Mouse (Mus musculus): ENCODE results near the gene Homer2. TPM values are rescaled to one million over a fixed set of nuclear protein-coding genes. Genes with fewer than 3 reads are reported as not detected.

Gene Homer2
- polyA plus RNA-seq, 1 experiment: 0.05 TPM

DNA sequence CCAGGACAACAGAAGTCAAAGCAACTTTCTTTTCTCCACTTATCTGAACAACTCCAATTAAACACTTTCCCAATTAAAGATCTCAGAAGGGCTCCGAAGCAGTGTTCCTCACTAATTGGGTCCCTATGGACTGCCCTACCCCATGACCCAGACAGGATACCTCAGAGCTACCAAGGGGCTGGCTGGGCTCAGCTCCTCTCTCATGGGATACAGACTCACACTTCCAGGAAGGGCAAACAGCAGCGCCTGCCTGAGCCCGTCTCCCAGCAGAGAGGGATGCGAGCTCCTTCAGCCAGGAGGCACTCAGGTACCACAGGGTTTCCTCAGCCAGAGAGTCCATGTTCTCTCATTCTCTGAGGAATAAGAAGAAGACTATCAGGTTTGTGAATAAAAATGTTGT lies 9.4 kb downstream of the Homer2 start:
- Histone ChIP-seq H3K79me2 (ENCODE audit: control insufficient read depth, insufficient read depth) (no peaks in the 10 kb centered on the region), H3K4me3 (ENCODE audit: insufficient read depth, poor library complexity, severe bottlenecking) (no peak overlapping the region), H3K36me3 (ENCODE audit: control insufficient read depth, insufficient read depth) (no peaks in the 10 kb centered on the region), H3K27me3 (ENCODE audit: control insufficient read depth, insufficient read depth, insufficient read length) (peaks cover 20% of the 10 kb centered on the region), H3K79me3 (ENCODE audit: low read depth) (no peaks in the 10 kb centered on the region), H3ac (ENCODE audit: control insufficient read depth, insufficient read length, low read depth) (no peak overlapping the region)
- TF ChIP-seq FOSL1 (IDR thresholded peaks at IDR 0.05; ENCODE audit: insufficient read depth, low read length, poor library complexity, severe bottlenecking): no peak
- TF ChIP-seq CTCF (IDR thresholded peaks at IDR 0.05; ENCODE audit: control insufficient read depth, insufficient read depth, insufficient read length): no peak

DNA sequence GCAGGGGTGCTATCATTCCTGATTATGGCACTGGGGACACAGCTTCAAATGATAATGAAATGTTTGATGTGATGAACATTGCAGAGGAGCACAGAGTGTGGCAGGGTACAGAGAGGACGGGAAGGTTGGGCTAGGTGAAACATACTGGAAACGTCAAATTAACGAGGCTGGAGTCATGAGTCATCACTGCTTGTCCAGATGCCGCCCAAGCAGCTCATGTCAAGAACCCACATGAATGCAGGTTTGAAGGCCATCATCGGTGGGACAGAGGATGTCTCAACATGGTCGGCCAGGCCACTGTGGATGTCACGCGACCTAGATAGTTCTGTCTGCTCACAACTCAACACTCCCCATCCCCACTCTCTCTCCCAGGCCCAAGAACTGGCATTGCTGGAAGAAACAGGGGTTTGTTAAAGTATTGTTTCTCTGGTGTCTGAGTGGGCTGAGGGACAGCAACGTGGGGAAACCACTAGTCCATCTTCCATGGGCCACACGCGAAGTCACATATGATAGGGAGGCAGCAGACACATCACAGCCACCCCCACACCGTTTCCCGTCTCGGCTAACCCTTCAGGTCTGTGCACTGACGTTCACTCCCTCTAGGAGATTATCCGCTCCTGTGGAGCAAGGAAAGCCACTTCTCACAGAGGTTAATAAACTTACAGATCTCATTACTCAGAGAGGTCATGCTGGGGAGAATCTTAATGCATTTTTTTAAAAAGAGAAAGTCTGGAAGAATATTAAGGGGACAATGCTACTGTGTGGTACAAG lies 11.4 kb downstream of the Homer2 start:
- no peak overlapping the region for H3K4me3 ChIP-seq (ENCODE audit: insufficient read depth, poor library complexity, severe bottlenecking)
- no peaks in the 10 kb centered on the region for H3K36me3 ChIP-seq (ENCODE audit: control insufficient read depth, insufficient read depth)
- no peak overlapping the region for H3ac ChIP-seq (ENCODE audit: control insufficient read depth, insufficient read length, low read depth)
- peaks cover 10% of the 10 kb centered on the region for H3K27me3 ChIP-seq (ENCODE audit: control insufficient read depth, insufficient read depth, insufficient read length)
- TF ChIP-seq MYOG (IDR thresholded peaks at IDR 0.05; ENCODE audit: control insufficient read depth, extremely low read depth, insufficient read length) (no peak), CEBPB (IDR thresholded peaks at IDR 0.05; ENCODE audit: low read depth) (no peak), USF1 (IDR thresholded peaks at IDR 0.05; ENCODE audit: low read depth) (no peak), MYOD1 (IDR thresholded peaks at IDR 0.05; ENCODE audit: control insufficient read depth, insufficient read length, low read depth) (no peak), FOSL1 (IDR thresholded peaks at IDR 0.05; ENCODE audit: insufficient read depth, low read length, poor library complexity, severe bottlenecking) (no peak), CTCF (IDR thresholded peaks at IDR 0.05; ENCODE audit: control insufficient read depth, insufficient read depth, insufficient read length) (no peak), MAX (IDR thresholded peaks at IDR 0.05) (no peak)
- H3K79me2 ChIP-seq (ENCODE audit: control insufficient read depth, insufficient read depth): no peaks in the 10 kb centered on the region
- H3K79me3 ChIP-seq (ENCODE audit: low read depth): no peaks in the 10 kb centered on the region

DNA sequence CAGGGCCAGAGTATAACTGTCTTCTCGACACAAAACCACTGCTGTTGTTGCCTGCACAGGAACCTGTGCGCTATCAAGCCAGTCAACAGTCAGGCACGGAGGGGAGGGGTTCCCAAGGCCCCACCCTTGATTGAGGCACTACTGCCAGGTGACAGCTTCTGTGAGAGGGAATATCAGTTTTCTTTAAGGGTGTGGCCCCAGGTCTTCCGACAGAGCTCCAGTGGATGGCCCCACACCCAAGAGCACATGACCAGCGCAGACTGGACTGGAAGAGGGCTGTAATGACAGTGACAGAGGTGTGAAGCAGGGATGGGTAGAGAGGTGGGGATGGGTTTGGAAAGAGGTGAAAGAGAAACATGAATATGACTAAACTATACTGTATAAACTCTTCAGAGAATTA lies 16.3 kb downstream of the Homer2 start:
- Histone ChIP-seq H3ac (ENCODE audit: control insufficient read depth, insufficient read length, low read depth) (no peak overlapping the region), H3K36me3 (ENCODE audit: control insufficient read depth, insufficient read depth) (no peaks in the 10 kb centered on the region), H3K79me2 (ENCODE audit: control insufficient read depth, insufficient read depth) (no peaks in the 10 kb centered on the region), H3K79me3 (ENCODE audit: low read depth) (no peaks in the 10 kb centered on the region), H3K27me3 (ENCODE audit: control insufficient read depth, insufficient read depth, insufficient read length) (peaks cover 7% of the 10 kb centered on the region), H3K4me3 (ENCODE audit: insufficient read depth, poor library complexity, severe bottlenecking) (no peak overlapping the region)
- TF ChIP-seq CTCF (IDR thresholded peaks at IDR 0.05; ENCODE audit: control insufficient read depth, insufficient read depth, insufficient read length) (no peak), MYOG (IDR thresholded peaks at IDR 0.05; ENCODE audit: control insufficient read depth, extremely low read depth, insufficient read length) (no peak), CEBPB (IDR thresholded peaks at IDR 0.05; ENCODE audit: low read depth) (no peak), MAX (IDR thresholded peaks at IDR 0.05) (no peak), FOSL1 (IDR thresholded peaks at IDR 0.05; ENCODE audit: insufficient read depth, low read length, poor library complexity, severe bottlenecking) (no peak), MYOD1 (IDR thresholded peaks at IDR 0.05; ENCODE audit: control insufficient read depth, insufficient read length, low read depth) (no peak), USF1 (IDR thresholded peaks at IDR 0.05; ENCODE audit: low read depth) (no peak)

DNA sequence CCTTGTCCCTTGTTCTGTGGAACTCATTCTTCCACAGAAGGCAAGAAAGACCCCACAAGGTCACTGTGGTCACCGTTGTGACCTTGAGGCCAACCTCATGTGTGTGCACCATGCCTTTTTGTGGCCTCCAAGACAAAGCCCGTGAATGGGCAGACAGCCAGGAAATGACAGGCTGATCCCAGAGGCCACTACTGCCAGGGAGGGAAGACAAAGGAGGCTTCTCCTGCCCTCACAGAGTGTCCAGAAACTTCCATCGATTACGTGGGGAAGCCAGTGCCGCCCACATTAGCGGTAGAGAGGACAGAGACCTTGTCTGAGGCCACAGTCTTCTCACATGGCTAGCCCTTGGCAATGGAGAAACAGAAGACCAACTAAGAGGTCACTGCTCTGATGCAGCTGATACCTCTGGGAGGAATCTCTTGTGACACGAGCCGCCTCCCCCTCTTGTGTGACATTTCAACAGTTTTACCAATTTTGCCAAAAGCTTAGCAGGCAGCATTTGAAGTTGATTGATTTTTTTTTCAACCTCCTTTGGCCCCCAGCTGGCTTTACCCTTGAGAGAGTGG lies 18.1 kb downstream of the Homer2 start:
- Histone ChIP-seq H3K79me2 (ENCODE audit: control insufficient read depth, insufficient read depth) (no peaks in the 10 kb centered on the region), H3K79me3 (ENCODE audit: low read depth) (no peaks in the 10 kb centered on the region), H3K4me3 (ENCODE audit: insufficient read depth, poor library complexity, severe bottlenecking) (no peak overlapping the region), H3ac (ENCODE audit: control insufficient read depth, insufficient read length, low read depth) (no peak overlapping the region), H3K36me3 (ENCODE audit: control insufficient read depth, insufficient read depth) (no peaks in the 10 kb centered on the region), H3K27me3 (ENCODE audit: control insufficient read depth, insufficient read depth, insufficient read length) (peaks cover 7% of the 10 kb centered on the region)
- TF ChIP-seq CEBPB (IDR thresholded peaks at IDR 0.05; ENCODE audit: low read depth) (no peak), MYOG (IDR thresholded peaks at IDR 0.05; ENCODE audit: control insufficient read depth, extremely low read depth, insufficient read length) (no peak), MAX (IDR thresholded peaks at IDR 0.05) (no peak), FOSL1 (IDR thresholded peaks at IDR 0.05; ENCODE audit: insufficient read depth, low read length, poor library complexity, severe bottlenecking) (no peak), CTCF (IDR thresholded peaks at IDR 0.05; ENCODE audit: control insufficient read depth, insufficient read depth, insufficient read length) (no peak), MYOD1 (IDR thresholded peaks at IDR 0.05; ENCODE audit: control insufficient read depth, insufficient read length, low read depth) (no peak), USF1 (IDR thresholded peaks at IDR 0.05; ENCODE audit: low read depth) (no peak)

DNA sequence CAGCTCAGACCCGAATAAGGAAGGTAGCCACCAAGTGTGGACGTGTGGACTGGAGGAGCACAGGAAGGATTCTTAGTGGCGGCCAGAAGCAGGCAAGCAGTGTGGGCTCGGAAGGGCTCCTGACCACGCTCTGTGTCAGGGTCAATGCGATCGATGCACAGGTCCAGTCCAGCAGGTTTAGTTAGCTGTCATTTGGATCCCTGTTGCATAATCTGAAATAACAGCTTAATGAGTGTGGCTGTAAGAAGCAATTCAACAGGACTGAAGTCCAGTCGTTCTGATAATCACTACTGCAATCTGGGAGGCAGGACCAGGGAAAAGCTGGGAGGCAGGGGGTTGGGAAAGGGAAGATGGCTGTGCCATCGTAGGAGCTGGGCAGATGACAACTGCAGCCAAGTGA lies 18.9 kb downstream of the Homer2 start:
- Histone ChIP-seq H3K36me3 (ENCODE audit: control insufficient read depth, insufficient read depth) (no peaks in the 10 kb centered on the region), H3K4me3 (ENCODE audit: insufficient read depth, poor library complexity, severe bottlenecking) (no peak overlapping the region), H3K79me2 (ENCODE audit: control insufficient read depth, insufficient read depth) (no peaks in the 10 kb centered on the region), H3ac (ENCODE audit: control insufficient read depth, insufficient read length, low read depth) (no peak overlapping the region), H3K27me3 (ENCODE audit: control insufficient read depth, insufficient read depth, insufficient read length) (peaks cover 7% of the 10 kb centered on the region), H3K79me3 (ENCODE audit: low read depth) (no peaks in the 10 kb centered on the region)
- no peak for TF ChIP-seq CEBPB (IDR thresholded peaks at IDR 0.05; ENCODE audit: low read depth)
- no peak for TF ChIP-seq CTCF (IDR thresholded peaks at IDR 0.05; ENCODE audit: control insufficient read depth, insufficient read depth, insufficient read length)
- TF ChIP-seq MYOD1 (IDR thresholded peaks at IDR 0.05; ENCODE audit: control insufficient read depth, insufficient read length, low read depth): no peak
